Mouse (Mus musculus): ENCODE data around the gene Xxylt1. TPM values are rescaled to one million over a fixed set of nuclear protein-coding genes. Genes with fewer than 3 reads are reported as not detected.

The Xxylt1 gene
- total RNA-seq, 2 experiments from 2014 or later, result 15.3 to 32.6 TPM

GRCm38 (mm10) chr16:30934205-30934780 is 146.9 kb downstream of the Xxylt1 start:
- no peak for ATAC-seq (replicated peaks; ENCODE audit: poor library complexity, severe bottlenecking)

GRCm38 (mm10) chr16:30933366-30933765 is 147.9 kb downstream of the Xxylt1 start:
- no peak for ATAC-seq (replicated peaks; ENCODE audit: poor library complexity, severe bottlenecking)

GRCm38 (mm10) chr16:30932791-30933190 is 148.4 kb downstream of the Xxylt1 start:
- ATAC-seq (replicated peaks; ENCODE audit: poor library complexity, severe bottlenecking), result no peak

GRCm38 (mm10) chr16:30932196-30932595 is 149.0 kb downstream of the Xxylt1 start:
- no peak for ATAC-seq (replicated peaks; ENCODE audit: poor library complexity, severe bottlenecking)

DNA sequence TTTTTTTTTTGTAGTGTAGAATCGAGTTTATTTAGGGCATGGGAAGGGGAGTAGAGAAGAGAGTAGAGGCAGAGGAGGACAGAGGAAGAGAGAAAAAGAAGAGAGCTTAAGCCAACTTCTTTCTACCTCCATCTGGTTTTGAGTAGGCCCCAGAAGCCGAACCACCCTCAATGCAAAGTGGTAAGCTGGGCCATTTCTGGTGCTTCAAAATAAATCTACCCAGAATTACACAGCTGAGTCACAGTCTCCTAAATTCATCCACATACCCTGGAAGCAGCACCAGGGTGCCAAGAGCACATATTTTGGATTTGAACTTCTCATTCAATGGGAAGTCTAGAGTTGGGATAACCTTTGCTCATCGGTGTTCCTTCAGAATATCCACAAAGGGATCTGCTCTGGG is 152.1 kb downstream of the Xxylt1 start:
- no peak for ATAC-seq (replicated peaks; ENCODE audit: poor library complexity, severe bottlenecking)

- no peak for ATAC-seq (replicated peaks; ENCODE audit: poor library complexity, severe bottlenecking)
These were observed 153.0 kb downstream of the Xxylt1 start for GRCm38 (mm10) chr16:30928076-30928750.

DNA sequence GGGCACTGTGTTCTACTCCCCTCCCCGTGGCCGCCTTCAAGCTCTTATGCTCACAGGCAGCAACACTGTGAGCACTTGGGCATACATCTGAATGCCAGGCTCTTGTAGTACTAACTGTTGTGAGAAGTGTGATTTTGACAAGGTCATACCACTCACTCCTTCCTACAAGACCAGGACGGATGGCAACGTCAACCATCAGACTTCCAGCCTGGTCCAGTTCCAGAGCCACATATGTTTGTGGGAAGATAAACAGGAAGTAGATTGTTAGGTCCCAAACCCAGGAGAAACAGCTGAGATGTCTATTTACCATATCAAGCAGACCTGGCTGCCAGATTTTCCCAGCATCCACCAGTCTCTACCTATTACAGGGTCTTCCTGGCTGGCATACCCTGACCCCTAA is 155.7 kb downstream of the Xxylt1 start:
- ATAC-seq (replicated peaks; ENCODE audit: poor library complexity, severe bottlenecking), result peak; percentile 4; the same call in 1 of the 2 replicates

GRCm38 (mm10) chr16:30923899-30924298 is 157.3 kb downstream of the Xxylt1 start:
- no peak for ATAC-seq (replicated peaks; ENCODE audit: poor library complexity, severe bottlenecking)

- peak; percentile 86 for ATAC-seq (replicated peaks; ENCODE audit: poor library complexity, severe bottlenecking)
These were observed 158.7 kb downstream of the Xxylt1 start for GRCm38 (mm10) chr16:30922548-30922947.

DNA sequence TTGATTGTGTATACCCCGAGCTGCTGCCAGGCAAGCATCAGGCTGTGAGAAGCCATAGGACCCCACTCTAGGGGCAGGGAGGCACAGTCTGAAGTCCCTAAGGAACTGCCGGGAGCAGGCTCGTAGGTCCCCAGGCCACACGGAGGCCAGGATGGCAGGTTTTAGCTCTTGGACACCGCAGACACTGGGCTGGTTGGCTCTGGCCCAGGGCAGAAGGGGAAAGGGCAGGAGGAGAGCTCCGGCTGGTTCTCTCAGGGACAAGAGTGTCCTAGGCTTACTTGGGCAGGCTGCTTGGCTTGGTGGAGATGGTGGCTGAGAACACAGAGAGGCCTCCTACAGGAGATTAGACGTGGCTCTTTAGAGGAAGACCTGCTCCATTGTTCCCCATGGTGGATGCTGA is 162.4 kb downstream of the Xxylt1 start:
- ATAC-seq (replicated peaks; ENCODE audit: poor library complexity, severe bottlenecking), result no peak

DNA sequence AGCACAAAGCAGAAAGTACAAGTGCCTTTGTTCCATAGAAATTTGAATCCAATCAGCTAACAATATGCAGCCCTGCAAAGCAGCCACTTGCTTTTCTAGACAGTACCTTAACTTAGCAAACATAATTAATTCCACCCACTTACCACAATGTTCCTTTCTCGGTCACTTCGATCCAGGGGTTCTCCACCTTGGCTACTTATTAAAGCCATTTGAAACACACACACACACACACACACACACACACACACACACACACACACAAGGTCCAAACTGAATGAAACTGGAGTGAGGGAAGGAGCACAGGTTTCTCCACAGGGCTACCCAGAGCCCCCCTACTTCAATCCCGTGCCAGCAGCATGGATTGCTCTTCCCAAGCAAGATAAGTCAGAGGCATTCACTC is 164.3 kb downstream of the Xxylt1 start:
- ATAC-seq (replicated peaks; ENCODE audit: poor library complexity, severe bottlenecking), result no peak

DNA sequence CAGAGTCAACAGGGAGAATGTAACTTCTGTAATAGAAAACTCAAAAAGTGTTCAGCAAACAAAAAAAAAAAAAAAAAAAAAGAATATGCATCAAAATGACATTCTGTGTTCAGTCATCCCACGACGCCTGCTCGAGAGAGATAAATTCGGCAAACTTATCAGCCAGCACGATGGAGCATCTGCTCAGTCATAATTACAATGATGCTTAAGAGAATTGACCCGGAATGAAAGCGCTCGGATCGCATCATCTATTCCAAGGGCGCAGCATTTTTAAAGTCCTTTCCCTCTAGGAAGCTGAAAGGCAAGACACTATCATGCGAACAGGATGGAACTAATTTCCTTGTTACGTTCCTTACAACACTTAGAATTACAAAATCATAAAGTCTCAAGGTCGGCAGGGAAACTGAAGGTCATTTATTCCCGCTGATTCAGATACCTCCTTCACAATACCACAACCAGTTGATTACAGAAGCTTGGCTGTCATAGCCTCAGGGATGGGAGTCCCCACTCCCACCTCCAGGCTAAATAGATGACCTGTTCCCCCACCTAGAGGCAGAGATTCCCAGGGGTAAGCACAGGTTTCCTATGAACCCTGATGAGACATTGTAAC is 165.5 kb downstream of the Xxylt1 start:
- no peak for ATAC-seq (replicated peaks; ENCODE audit: poor library complexity, severe bottlenecking)

Other genes starting within 250 kb of the Xxylt1 start
- 22.0 and 23.9 TPM in 2 replicates for gene Acap2, start 119.8 kb upstream of the Xxylt1 start, total RNA-seq (2014; fragmentation: Nextera tagmentation)
- gene Acap2, start 119.8 kb upstream of the Xxylt1 start, total RNA-seq (2017), result 38.1 and 41.7 TPM in 2 replicates
- gene Ppp1r2, start 193.8 kb upstream of the Xxylt1 start, total RNA-seq (2014; fragmentation: Nextera tagmentation), result 34.2 and 38.9 TPM in 2 replicates
- 56.4 and 57.4 TPM in 2 replicates for gene Ppp1r2, start 193.8 kb upstream of the Xxylt1 start, total RNA-seq (2017)
- gene Apod, start 233.4 kb upstream of the Xxylt1 start, total RNA-seq (2014; fragmentation: Nextera tagmentation), result not detected in 2 replicates
- not detected in 2 replicates for gene Apod, start 233.4 kb upstream of the Xxylt1 start, total RNA-seq (2017)